Mouse (Mus musculus) bone marrow macrophage, adult 2 months (primary cell): ENCODE measurements around the gene Gse1. TPM values are rescaled to one million over a fixed set of nuclear protein-coding genes. Genes with fewer than 3 reads are reported as not detected.

Experiments
- H3K27ac ChIP-seq: 2 replicates; pipeline ENCODE4 v1.5.1; 2012; ENCODE audit warnings: low read depth, low read length; ENCODE audit not compliant: insufficient read depth
- H3K4me1 ChIP-seq: 2 replicates; pipeline ENCODE4 v1.6.1; 2012; ENCODE audit warnings: low read length; ENCODE audit not compliant: control insufficient read depth, insufficient read depth
- H3K4me3 ChIP-seq: 2 replicates; pipeline ENCODE4 v1.5.1; 2012; ENCODE audit warnings: mild to moderate bottlenecking, low read length, moderate library complexity; ENCODE audit not compliant: insufficient read depth
- CTCF ChIP-seq: IDR thresholded peaks from 2 replicates; pipeline ENCODE4 v1.5.1; 2012; ENCODE audit warnings: low read depth, mild to moderate bottlenecking, low read length, moderate library complexity
- POLR2A ChIP-seq: IDR thresholded peaks from 2 replicates; pipeline ENCODE4 v1.6.1; 2012; ENCODE audit warnings: mild to moderate bottlenecking, low read depth, low read length, borderline replicate concordance
- polyA plus RNA-seq: library from polyadenylated mRNA; stranded (reverse); fragments of >200 nt; gene quantifications from 2 replicates; pipeline ENCODE4 v1.2.4, GENCODE M21; 2012; ENCODE audit not compliant: missing spikeins, insufficient read depth, insufficient read length

Gse1 gene
- polyA plus RNA-seq, 1 experiment, result 15.1 TPM

GRCm38 (mm10) chr8:120315644-120316043, 87.4 kb downstream of the Gse1 start:
- H3K27ac ChIP-seq, result no peak overlapping the region
- H3K4me1 ChIP-seq, result peaks cover 16% of the 10 kb centered on the region
- TF ChIP-seq POLR2A (no peak), CTCF (peak; percentile 5; the same call in 1 of the 2 replicates)
- no peak overlapping the region for H3K4me3 ChIP-seq

- H3K4me1 ChIP-seq, result peaks cover 15% of the 10 kb centered on the region
- H3K4me3 ChIP-seq, result no peak overlapping the region
- TF ChIP-seq POLR2A (no peak), CTCF (no peak)
- H3K27ac ChIP-seq, result no peak overlapping the region
Observed at GRCm38 (mm10) chr8:120316707-120317106, 88.5 kb downstream of the Gse1 start.

GRCm38 (mm10) chr8:120317118-120317824, 89.0 kb downstream of the Gse1 start:
- no peak for TF ChIP-seq POLR2A

GRCm38 (mm10) chr8:120318476-120318991, 90.3 kb downstream of the Gse1 start:
- H3K4me1 ChIP-seq, result peaks cover 20% of the 10 kb centered on the region
- no peak overlapping the region for H3K27ac ChIP-seq
- TF ChIP-seq CTCF (no peak), POLR2A (no peak)
- H3K4me3 ChIP-seq, result no peak overlapping the region

More at GRCm38 (mm10) chr8:120317118-120317824, 89.0 kb downstream of the Gse1 start:
- Histone ChIP-seq H3K27ac (no peak overlapping the region), H3K4me1 (peaks cover 14% of the 10 kb centered on the region), H3K4me3 (no peak overlapping the region)

- TF ChIP-seq CTCF (peak; percentile 98), POLR2A (no peak)
- Histone ChIP-seq H3K4me3 (no peak overlapping the region), H3K27ac (no peak overlapping the region), H3K4me1 (peaks cover 29% of the 10 kb centered on the region)
Observed at GRCm38 (mm10) chr8:120319449-120319848, 91.2 kb downstream of the Gse1 start.

GRCm38 (mm10) chr8:120320146-120320545, 91.9 kb downstream of the Gse1 start:
- H3K4me1 ChIP-seq, result peaks cover 36% of the 10 kb centered on the region
- no peak for TF ChIP-seq CTCF
- no peak for TF ChIP-seq POLR2A

GRCm38 (mm10) chr8:120321724-120322123, 93.5 kb downstream of the Gse1 start:
- H3K4me1 ChIP-seq, result peaks cover 41% of the 10 kb centered on the region
- H3K4me3 ChIP-seq, result no peak overlapping the region
- H3K27ac ChIP-seq, result peak overlapping the region; percentile 85
- peak; percentile 94 for TF ChIP-seq CTCF
- TF ChIP-seq POLR2A, result no peak

More at GRCm38 (mm10) chr8:120320146-120320545, 91.9 kb downstream of the Gse1 start:
- H3K4me3 ChIP-seq, result no peak overlapping the region
- no peak overlapping the region for H3K27ac ChIP-seq

GRCm38 (mm10) chr8:120322956-120323448, 94.7 kb downstream of the Gse1 start:
- Histone ChIP-seq H3K27ac (peak overlapping the region; percentile 85), H3K4me3 (no peak overlapping the region), H3K4me1 (peaks cover 41% of the 10 kb centered on the region)
- TF ChIP-seq CTCF (no peak), POLR2A (no peak)

GRCm38 (mm10) chr8:120324555-120324954, 96.3 kb downstream of the Gse1 start:
- Histone ChIP-seq H3K4me3 (no peak overlapping the region), H3K27ac (peak overlapping the region; percentile 69), H3K4me1 (peaks cover 38% of the 10 kb centered on the region)

GRCm38 (mm10) chr8:120325172-120325767, 97.0 kb downstream of the Gse1 start:
- H3K4me3 ChIP-seq, result no peak overlapping the region
- peak overlapping the region; percentile 24 for H3K27ac ChIP-seq
- TF ChIP-seq POLR2A (no peak), CTCF (no peak)
- H3K4me1 ChIP-seq, result peaks cover 36% of the 10 kb centered on the region

More at GRCm38 (mm10) chr8:120324555-120324954, 96.3 kb downstream of the Gse1 start:
- TF ChIP-seq CTCF (no peak), POLR2A (no peak)
